Mouse (Mus musculus): ENCODE measurements around the gene Mfsd12. TPM values are rescaled to one million over a fixed set of nuclear protein-coding genes. Genes with fewer than 3 reads are reported as not detected.

The Mfsd12 gene
- polyA plus RNA-seq (2012; ENCODE audit: insufficient read depth, insufficient read length, missing spikeins) = 80.9 and 86.2 TPM in 2 replicates

DNA sequence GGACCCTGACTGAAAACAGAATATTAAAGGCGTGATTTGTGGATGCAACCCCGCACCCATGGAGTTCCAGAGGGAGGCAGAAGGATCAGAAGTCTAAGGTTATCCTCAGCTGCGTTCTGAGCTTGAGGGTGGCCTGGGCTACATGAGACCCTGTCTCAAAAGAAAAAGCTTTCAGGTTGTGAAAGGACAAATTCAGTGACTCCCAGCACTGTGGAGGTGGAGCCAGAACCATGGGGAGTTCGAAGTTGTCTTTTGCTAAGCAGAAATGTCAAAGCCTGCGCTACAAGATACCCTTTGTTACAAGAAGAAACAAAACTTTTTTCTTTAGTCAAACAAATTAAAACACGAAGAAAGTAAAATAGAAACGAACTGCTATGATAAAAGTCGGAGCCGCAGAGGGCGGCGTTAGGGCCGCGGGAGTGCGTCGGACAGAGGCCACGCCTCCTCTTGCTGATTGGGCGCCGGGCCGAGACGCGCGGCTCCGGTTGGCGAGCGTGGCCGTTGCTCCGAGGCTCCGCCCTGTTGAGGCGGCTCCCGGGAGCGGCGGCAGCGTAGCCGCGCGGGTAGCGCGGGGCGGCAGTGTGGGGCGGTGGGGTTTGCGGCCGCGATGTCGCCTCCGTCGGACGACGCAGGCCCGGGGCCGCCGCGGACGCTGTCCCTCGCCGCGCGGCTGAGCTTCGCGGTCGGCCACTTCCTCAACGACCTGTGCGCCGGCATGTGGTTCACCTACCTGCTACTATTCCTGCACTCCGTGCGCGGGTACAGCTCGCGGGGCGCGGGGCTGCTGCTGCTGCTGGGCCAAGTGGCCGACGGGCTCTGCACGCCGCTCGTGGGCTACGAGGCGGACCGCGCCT, at the start of gene Mfsd12:
TSS of gene Mfsd12 (plus strand) at position 501 of the 854 bp plus-strand sequence.
- H3K4me3 ChIP-seq (ENCODE audit: insufficient read depth, low read length) = peak within 1 kb of the TSS; percentile 76
- TF ChIP-seq POLR2A (IDR thresholded peaks at IDR 0.05; ENCODE audit: borderline replicate concordance, low read depth, low read length) (no peak), CTCF (IDR thresholded peaks at IDR 0.05; ENCODE audit: low read depth, low read length) (no peak)
- H3K27ac ChIP-seq (ENCODE audit: insufficient read depth, low read depth, low read length) = peak within 1 kb of the TSS; percentile 99
- peaks cover 39% of the 10 kb centered on the region for H3K4me1 ChIP-seq (ENCODE audit: control insufficient read depth, insufficient read depth, low read length)

DNA sequence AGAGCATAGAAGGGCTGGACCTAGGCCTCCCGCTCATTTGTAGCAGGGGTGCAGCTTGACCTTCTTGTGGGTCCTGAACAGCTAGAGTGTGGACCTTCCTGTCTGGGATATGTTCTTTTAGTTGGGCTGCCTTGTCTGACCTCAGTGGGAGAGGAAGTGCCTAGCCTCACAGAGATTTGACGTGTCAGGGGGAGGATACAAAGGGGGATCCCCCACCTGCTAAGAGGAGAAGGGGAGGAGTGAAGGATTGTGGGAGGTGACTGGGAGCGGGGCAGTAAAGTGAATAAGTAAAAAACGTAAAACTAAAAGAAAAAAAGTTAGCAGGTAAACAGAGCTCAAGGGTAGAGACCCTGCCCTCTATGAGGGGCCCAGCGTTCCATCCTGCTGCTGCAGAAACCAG, 47.7 kb upstream of the Mfsd12 start:
- H3K27ac ChIP-seq (ENCODE audit: insufficient read depth, low read depth, low read length) = no peak overlapping the region
- TF ChIP-seq CTCF (IDR thresholded peaks at IDR 0.05; ENCODE audit: low read depth, low read length) (no peak), POLR2A (IDR thresholded peaks at IDR 0.05; ENCODE audit: borderline replicate concordance, low read depth, low read length) (no peak)
- no peak overlapping the region for H3K4me3 ChIP-seq (ENCODE audit: insufficient read depth, low read length)
- H3K4me1 ChIP-seq (ENCODE audit: control insufficient read depth, insufficient read depth, low read length) = no peaks in the 10 kb centered on the region

DNA sequence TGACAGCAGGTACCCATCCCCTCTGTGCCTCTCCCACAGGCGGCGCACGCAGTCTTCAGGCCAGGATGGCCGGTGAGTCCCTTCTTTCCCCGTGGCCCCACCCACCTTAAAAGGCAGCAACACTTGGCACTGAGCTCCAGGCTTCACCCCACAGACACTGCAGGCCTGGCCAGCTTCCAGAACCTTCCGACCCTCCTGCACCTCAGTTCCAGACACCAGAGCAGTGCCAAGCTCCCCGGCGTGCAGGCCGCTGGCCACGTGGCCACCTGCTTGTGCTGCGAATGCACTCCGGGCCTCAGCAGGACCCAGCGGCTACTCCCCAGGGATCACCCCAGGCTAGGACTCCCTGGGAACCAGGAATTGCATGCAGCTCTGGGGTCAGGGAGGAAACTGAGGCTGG, 43.7 kb upstream of the Mfsd12 start:
- Histone ChIP-seq H3K4me3 (ENCODE audit: insufficient read depth, low read length) (no peak overlapping the region), H3K4me1 (ENCODE audit: control insufficient read depth, insufficient read depth, low read length) (peaks cover 10% of the 10 kb centered on the region), H3K27ac (ENCODE audit: insufficient read depth, low read depth, low read length) (no peak overlapping the region)
- TF ChIP-seq CTCF (IDR thresholded peaks at IDR 0.05; ENCODE audit: low read depth, low read length) (no peak), POLR2A (IDR thresholded peaks at IDR 0.05; ENCODE audit: borderline replicate concordance, low read depth, low read length) (no peak)

DNA sequence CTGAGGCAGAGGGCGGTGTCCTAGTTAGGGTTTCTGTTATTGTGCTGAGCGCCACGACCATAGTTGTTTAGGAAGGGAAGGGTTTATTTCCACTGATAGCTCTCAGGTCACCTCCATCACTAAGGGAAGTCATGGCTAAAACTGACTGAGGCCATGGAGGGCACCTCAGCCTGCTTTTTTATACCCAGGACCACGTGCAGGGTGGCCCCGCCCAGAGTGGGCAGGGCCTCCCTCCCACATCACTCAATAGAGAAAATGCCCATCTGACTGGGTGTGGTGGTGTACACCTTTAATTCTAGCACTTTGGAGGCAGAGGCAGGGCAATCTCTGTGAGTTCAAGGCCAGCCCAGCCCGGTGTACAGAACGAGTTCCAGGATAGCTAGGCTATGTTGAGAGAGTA, 43.1 kb upstream of the Mfsd12 start:
- no peak overlapping the region for H3K27ac ChIP-seq (ENCODE audit: insufficient read depth, low read depth, low read length)
- H3K4me1 ChIP-seq (ENCODE audit: control insufficient read depth, insufficient read depth, low read length) = peaks cover 15% of the 10 kb centered on the region
- no peak for TF ChIP-seq POLR2A (IDR thresholded peaks at IDR 0.05; ENCODE audit: borderline replicate concordance, low read depth, low read length)
- TF ChIP-seq CTCF (IDR thresholded peaks at IDR 0.05; ENCODE audit: low read depth, low read length) = no peak
- H3K4me3 ChIP-seq (ENCODE audit: insufficient read depth, low read length) = no peak overlapping the region

DNA sequence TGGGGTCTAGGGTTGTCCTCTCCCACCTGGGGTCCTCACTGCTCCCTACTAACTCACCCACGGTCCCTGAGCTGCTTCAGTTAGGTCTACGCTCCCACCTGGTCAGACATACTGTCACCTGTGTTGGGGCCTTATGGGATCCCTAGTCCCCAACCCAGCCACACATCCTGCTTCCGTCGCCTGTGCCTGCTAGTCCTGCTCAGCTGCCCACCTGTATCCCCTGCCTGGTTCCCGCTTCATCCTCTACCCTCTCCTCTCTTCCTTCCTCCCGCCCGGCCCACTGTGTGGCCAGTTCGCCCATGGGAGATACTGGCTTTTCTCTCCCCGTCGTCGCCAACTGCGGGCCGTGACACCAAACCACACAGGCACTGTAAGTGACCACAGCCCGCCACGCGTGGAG, 41.7 kb upstream of the Mfsd12 start:
- Histone ChIP-seq H3K4me3 (ENCODE audit: insufficient read depth, low read length) (no peak overlapping the region), H3K4me1 (ENCODE audit: control insufficient read depth, insufficient read depth, low read length) (peaks cover 15% of the 10 kb centered on the region), H3K27ac (ENCODE audit: insufficient read depth, low read depth, low read length) (no peak overlapping the region)
- TF ChIP-seq POLR2A (IDR thresholded peaks at IDR 0.05; ENCODE audit: borderline replicate concordance, low read depth, low read length) (no peak), CTCF (IDR thresholded peaks at IDR 0.05; ENCODE audit: low read depth, low read length) (no peak)

DNA sequence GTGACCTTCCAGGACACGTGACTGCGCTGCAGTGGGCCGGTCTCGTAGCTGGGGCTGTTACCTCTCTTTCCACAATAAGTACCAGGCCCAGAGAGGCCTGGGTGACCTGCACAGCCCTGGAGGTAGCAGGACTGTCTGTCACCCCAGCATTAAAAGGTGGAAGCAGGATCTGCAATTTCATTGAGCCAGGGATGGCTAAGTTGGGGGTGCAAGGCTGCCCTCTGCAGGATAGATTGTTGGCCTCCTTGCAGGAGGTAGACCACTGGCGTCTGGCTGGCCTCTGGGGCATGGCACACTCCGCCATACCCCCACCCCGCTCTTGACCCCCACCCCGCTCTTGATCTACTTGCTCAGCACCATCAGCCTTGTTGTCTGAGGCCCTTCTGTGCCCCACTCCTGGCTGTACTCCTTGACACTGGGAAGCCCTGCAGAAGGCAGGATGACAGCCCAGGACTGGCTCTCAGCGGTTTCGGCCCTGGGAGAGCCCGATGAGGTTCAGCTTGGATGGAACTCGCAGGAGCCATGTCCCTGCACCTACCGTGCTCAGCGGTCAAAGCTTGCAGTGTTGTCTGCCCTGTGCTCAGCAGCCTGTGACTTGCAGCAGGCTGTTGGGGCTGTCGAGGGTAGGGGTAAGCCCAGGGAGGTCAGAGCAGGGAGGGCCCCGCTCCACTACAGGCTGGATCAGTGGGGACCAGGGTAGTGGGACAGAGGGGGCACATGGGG, 40.8 kb upstream of the Mfsd12 start:
- Histone ChIP-seq H3K4me1 (ENCODE audit: control insufficient read depth, insufficient read depth, low read length) (peaks cover 15% of the 10 kb centered on the region), H3K27ac (ENCODE audit: insufficient read depth, low read depth, low read length) (no peak overlapping the region), H3K4me3 (ENCODE audit: insufficient read depth, low read length) (no peak overlapping the region)
- TF ChIP-seq CTCF (IDR thresholded peaks at IDR 0.05; ENCODE audit: low read depth, low read length) (no peak), POLR2A (IDR thresholded peaks at IDR 0.05; ENCODE audit: borderline replicate concordance, low read depth, low read length) (no peak)

DNA sequence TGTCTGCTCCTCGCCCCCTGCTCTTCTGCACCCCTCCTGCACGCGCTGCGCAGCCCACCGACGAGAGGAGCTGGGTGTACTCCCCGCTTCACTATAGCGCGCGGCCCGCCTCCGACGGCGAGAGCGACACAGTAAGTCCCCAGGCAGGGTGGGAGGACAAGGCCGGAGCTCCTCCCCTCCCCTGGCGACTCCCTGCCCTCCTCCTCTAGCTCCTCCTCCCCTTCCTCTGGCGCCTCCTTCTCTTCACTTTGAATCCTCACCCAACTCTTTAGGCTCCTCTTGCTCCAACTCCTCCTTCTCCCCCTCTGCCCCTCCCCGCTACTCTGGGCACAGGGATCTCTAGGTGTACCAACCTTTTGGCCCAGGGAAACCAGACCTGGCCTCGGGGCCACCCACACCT, 40.0 kb upstream of the Mfsd12 start:
- Histone ChIP-seq H3K27ac (ENCODE audit: insufficient read depth, low read depth, low read length) (no peak overlapping the region), H3K4me3 (ENCODE audit: insufficient read depth, low read length) (no peak overlapping the region), H3K4me1 (ENCODE audit: control insufficient read depth, insufficient read depth, low read length) (peaks cover 15% of the 10 kb centered on the region)
- TF ChIP-seq CTCF (IDR thresholded peaks at IDR 0.05; ENCODE audit: low read depth, low read length) (no peak), POLR2A (IDR thresholded peaks at IDR 0.05; ENCODE audit: borderline replicate concordance, low read depth, low read length) (no peak)

DNA sequence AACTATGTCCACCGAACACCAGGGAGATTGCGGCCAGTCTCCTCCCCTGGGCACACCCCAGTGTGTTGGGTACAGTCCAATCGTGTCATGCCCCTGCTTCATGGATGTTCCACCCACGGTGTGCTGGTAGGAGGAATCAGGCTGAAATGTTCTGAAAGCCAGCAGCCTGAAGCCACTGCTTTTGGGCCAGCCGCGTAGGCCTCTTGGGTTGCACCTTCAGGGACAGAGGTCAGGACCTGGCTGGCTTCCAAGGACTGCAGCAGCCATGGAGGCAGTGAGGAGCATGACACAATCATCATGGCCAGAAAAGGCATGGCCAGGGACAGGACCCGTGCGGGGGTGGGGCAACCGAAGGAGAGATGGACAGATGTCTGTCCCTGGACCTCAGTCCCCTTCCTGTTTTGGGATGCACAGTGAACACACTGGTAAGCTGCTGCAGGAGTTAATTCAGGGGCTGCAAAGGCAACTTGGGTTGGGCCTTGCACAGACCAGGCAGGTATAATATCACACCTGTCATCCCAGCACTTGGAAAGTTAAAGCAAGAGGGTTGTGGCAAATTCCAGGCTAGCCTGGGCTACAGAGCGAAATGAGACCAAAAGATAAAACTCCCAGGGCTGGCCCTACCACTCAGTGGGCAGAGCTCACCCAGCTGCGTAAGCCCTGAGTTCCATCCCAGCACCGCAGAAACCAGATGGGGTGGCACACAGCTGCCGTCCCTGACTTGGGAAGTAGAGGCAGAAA, 38.5 kb upstream of the Mfsd12 start:
- Histone ChIP-seq H3K4me1 (ENCODE audit: control insufficient read depth, insufficient read depth, low read length) (peaks cover 15% of the 10 kb centered on the region), H3K4me3 (ENCODE audit: insufficient read depth, low read length) (peak overlapping the region; percentile 58), H3K27ac (ENCODE audit: insufficient read depth, low read depth, low read length) (peak overlapping the region; percentile 85)
- no peak for TF ChIP-seq CTCF (IDR thresholded peaks at IDR 0.05; ENCODE audit: low read depth, low read length)

DNA sequence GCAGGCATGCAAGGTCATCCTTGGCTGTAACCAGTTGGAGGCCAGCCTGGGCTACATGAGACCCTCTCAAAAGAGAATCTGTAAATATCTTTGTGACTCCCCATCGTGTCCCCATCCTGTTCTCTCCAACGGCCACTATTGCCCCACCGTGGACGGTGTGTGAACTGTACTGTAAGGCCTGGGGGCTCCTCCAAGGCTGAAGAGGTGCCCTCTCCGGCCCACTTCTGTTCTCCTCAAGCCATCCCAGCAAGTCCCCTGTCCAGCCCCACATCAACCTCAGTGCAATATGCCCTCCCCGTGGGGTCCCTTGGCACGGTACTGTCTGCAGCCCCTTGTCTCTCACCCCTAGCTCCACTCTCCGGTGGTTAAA, 38.0 kb upstream of the Mfsd12 start:
- TF ChIP-seq CTCF (IDR thresholded peaks at IDR 0.05; ENCODE audit: low read depth, low read length) = no peak
- TF ChIP-seq POLR2A (IDR thresholded peaks at IDR 0.05; ENCODE audit: borderline replicate concordance, low read depth, low read length) = no peak
- peaks cover 15% of the 10 kb centered on the region for H3K4me1 ChIP-seq (ENCODE audit: control insufficient read depth, insufficient read depth, low read length)
- peak overlapping the region; percentile 58 for H3K4me3 ChIP-seq (ENCODE audit: insufficient read depth, low read length)
- H3K27ac ChIP-seq (ENCODE audit: insufficient read depth, low read depth, low read length) = peak overlapping the region; percentile 85

All from bone marrow macrophage, adult 2 months (primary cell).